Mouse (Mus musculus) intestine, postnatal 0 days (tissue): Measurements from ENCODE around the gene Tob1. TPM values are rescaled to one million over a fixed set of nuclear protein-coding genes. Genes with fewer than 3 reads are reported as not detected.
A peak's percentile ranks its signal among the peaks of the same experiment; 100 is the strongest.

Experiments used
- ATAC-seq: fragments of 200-750 bp; cut with Nextera tagmentation; 2 replicates; pipeline ENCODE4 v1.8.0; 2017; ENCODE audit warnings: mild to moderate bottlenecking, moderate TSS enrichment, moderate library complexity
- H3K27ac ChIP-seq: fragments of 300-500 bp; sonication (generic); 2 replicates; pipeline ENCODE4 v1.5.1; 2014; ENCODE audit warnings: mild to moderate bottlenecking, low read depth, low read length, moderate library complexity
- H3K27me3 ChIP-seq: fragments of 300-500 bp; sonication (generic); replicated peaks from 2 replicates; pipeline ENCODE4 v1.6.1; 2014; ENCODE audit warnings: low read length, mixed read lengths; ENCODE audit not compliant: control insufficient read depth, insufficient read depth
- H3K36me3 ChIP-seq: fragments of 300-500 bp; sonication (generic); 2 replicates; pipeline ENCODE4 v1.6.1; 2014; ENCODE audit warnings: mild to moderate bottlenecking, moderate library complexity; ENCODE audit not compliant: control insufficient read depth, insufficient read depth
- H3K4me1 ChIP-seq: fragments of 300-500 bp; sonication (generic); replicated peaks from 2 replicates; pipeline ENCODE4 v1.6.1; 2014; ENCODE audit warnings: antibody characterized with exemption, low read length, mixed read lengths; ENCODE audit not compliant: control insufficient read depth, insufficient read depth
- H3K4me2 ChIP-seq: fragments of 300-500 bp; sonication (generic); replicated peaks from 2 replicates; pipeline ENCODE4 v1.6.1; 2014; ENCODE audit warnings: low read depth, mild to moderate bottlenecking, moderate library complexity
- H3K4me3 ChIP-seq: fragments of 300-500 bp; sonication (generic); 2 replicates; pipeline ENCODE4 v1.5.1; 2014; ENCODE audit warnings: low read depth, low read length
- H3K9ac ChIP-seq: fragments of 300-500 bp; sonication (generic); 2 replicates; pipeline ENCODE4 v1.6.1; 2014; ENCODE audit warnings: mild to moderate bottlenecking, low read depth, low read length
- H3K9me3 ChIP-seq: fragments of 300-500 bp; sonication (generic); 2 replicates; pipeline ENCODE4 v1.6.1; 2016; ENCODE audit warnings: mixed run types; ENCODE audit not compliant: control insufficient read depth
- CTCF ChIP-seq: sonication (generic); IDR thresholded peaks from 2 replicates; pipeline ENCODE4 v1.5.1; 2016; ENCODE audit warnings: low read depth, mild to moderate bottlenecking, control low read depth, antibody characterized with exemption, moderate library complexity
- WGBS: fragments of 180-500 bp; shearing (Covaris S2); extraction: QIAGEN DNeasy Blood & Tissue Kit; methylation state at CpG from one replicate; pipeline ENCODE4 v1.1.7; 2014; 5-methylcytosine and 5-hydroxymethylcytosine counted together
- polyA plus RNA-seq: library from polyadenylated mRNA; unstranded; fragments of >200 nt; fragmentation: Nextera tagmentation; extraction: Ambion mirVana; gene quantifications from 2 replicates; pipeline ENCODE4 v1.2.1, GENCODE M21; 2015

Tob1 gene
- polyA plus RNA-seq: 69.4 and 71.8 TPM in 2 replicates

DNA sequence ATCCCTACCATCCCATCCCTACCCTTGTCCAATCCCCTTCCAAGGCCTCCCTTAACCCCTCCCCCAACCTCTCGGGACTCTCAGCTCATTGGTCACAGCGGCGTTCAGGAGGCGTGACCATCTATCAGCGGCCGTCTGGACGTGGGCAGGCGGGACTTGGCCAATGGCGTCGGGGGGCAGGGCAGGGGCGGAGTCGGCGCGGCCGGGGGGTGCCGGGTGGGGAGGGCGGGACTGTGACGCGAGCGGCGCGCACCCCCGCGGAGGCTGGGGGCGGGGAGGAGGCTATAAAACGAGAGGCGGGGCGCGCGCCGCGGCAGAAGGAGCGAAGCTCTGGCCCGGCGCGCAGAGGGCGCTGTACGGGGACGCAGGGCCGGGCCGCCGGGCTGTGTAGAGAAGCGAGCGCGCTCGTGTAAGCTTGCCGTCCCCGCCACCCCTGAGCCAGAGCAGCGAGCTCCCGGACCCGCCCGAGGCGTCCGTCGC, at the start of gene Tob1:
Tob1 (plus strand) TSS at position 331 of the 480 bp plus-strand sequence.
- H3K9ac ChIP-seq: peak within 1 kb of the TSS; percentile 100
- peak within 1 kb of the TSS; percentile 93 for H3K4me2 ChIP-seq
- H3K4me3 ChIP-seq: peak within 1 kb of the TSS; percentile 99
- H3K9me3 ChIP-seq: no peaks in the 10 kb centered on the region
- no peaks in the 10 kb centered on the region for H3K27me3 ChIP-seq
- H3K4me1 ChIP-seq: peaks cover 4% of the 10 kb centered on the region
- TF ChIP-seq CTCF: peak; percentile 62
- peak within 1 kb of the TSS; percentile 97 for H3K27ac ChIP-seq
- H3K36me3 ChIP-seq: peaks cover 11% of the 10 kb centered on the region
- ATAC-seq: peak; percentile 93
- WGBS: under 1% methylated on average over 42 of the region's 55 CpGs

DNA sequence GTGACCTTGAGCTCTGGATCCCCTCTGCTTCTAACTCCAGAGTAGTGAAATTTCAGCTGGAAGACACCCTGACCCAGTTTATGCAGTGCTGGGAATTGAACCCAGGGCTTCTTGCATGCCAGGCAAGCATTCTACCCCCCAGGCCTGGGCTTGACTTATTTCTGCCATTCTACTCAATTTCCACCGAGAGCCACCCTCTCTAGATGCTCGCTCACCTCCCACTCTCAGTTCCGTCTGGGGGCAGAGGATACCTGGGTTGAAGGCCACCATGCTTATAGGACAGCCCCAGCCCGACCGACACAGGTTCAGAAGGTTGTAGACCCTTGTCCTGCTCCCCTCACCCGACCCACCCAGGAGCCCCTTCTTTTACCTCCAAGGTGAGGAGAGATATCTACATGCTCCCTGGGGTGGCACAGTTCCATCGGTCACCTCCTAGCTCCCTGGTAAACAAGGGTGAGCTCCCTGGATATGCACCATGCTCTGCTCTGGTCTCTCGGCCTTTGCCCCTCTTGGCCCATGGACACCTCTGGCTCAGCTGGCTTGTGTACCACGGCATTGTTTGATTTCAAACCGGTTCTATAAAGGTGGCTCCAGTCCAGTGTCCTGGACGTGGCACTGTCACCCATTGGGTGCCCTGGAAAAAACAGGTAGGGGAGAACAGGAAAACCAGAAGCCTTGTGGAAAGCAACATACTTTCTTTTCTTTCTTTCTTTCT, 49.2 kb upstream of the Tob1 start:
- no peaks in the 10 kb centered on the region for H3K36me3 ChIP-seq
- H3K27ac ChIP-seq: peak overlapping the region; percentile 95
- ATAC-seq: no peak
- peaks cover 10% of the 10 kb centered on the region; the same call in 1 of the 2 replicates for H3K4me1 ChIP-seq
- no peaks in the 10 kb centered on the region for H3K27me3 ChIP-seq
- WGBS: 74% methylated on average over 11 of the region's 11 CpGs
- H3K4me2 ChIP-seq: peak overlapping the region; percentile 18; the same call in 1 of the 2 replicates
- no peak for TF ChIP-seq CTCF
- 0 out of 2 replicates have a peak overlapping the region, but pooled peaks have one; percentile 38 for H3K9ac ChIP-seq
- no peaks in the 10 kb centered on the region for H3K9me3 ChIP-seq
- H3K4me3 ChIP-seq: no peak overlapping the region

DNA sequence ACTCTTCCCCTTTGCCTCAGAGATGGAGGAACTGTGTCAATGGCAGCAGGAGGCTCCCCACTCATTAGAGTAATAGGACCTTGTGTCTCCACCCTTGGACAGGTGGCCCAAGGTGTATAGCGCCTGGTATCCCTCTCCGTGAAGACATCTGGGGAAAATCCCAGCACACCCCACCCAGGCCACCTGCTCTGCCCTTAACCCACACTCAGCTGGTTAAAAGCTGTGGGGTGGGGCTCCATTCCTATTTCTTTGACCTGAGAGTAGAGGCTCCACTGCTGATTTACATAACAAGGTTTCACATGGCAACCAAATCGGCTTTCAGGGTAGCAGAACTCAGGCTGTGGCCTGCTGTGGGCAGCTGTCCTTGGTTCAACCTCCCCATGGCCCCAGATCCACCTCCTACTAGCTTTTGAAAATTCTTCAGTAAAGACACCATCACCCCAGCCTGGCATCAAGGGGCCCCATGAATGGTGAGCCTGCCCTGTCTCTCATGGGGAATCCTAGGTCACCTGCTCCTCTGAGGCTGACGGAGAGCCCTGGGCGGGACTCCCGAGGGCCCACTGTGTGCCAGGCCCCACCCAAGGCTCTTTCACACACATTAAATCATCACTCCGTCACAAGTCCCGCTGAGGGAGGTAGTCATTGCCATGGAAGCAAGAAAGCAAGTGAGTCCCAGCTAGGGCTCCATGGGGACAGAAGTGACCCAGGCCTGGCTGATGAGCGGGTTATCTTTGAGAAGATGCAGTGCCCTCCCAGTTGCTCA, 48.1 kb upstream of the Tob1 start:
- ATAC-seq: no peak
- peak overlapping the region; percentile 57; the same call in 1 of the 2 replicates for H3K27ac ChIP-seq
- no peak overlapping the region for H3K4me3 ChIP-seq
- no peak overlapping the region for H3K4me2 ChIP-seq
- peaks cover 10% of the 10 kb centered on the region; the same call in 1 of the 2 replicates for H3K4me1 ChIP-seq
- no peaks in the 10 kb centered on the region for H3K27me3 ChIP-seq
- H3K9ac ChIP-seq: no peak overlapping the region
- no peaks in the 10 kb centered on the region for H3K36me3 ChIP-seq
- no peak for TF ChIP-seq CTCF
- 59% methylated on average over 9 of the region's 9 CpGs for WGBS
- H3K9me3 ChIP-seq: no peaks in the 10 kb centered on the region

DNA sequence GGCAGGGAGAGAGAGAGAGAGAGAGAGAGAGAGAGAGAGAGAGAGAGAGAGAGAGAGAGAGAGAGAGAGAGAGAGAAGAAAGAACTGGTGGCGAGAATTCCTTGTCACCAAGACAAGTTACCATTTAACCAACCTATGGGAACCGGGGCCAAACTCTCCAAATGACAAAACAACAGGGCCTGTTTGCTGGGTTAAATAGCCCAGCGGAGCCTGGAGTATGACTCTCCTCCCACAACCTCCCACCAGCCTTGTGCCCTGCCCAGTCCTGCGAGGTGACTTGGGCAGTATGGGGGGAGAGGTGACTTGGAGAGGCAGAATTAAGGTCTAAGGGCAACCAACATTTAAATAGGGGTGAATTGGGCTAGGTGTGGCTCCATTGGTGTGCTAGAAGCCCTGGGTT, 45.5 kb upstream of the Tob1 start:
- ATAC-seq: no peak
- no peak overlapping the region for H3K4me3 ChIP-seq
- H3K4me2 ChIP-seq: no peak overlapping the region
- no peak overlapping the region for H3K9ac ChIP-seq
- no peak for TF ChIP-seq CTCF
- 79% methylated on average over 4 of the region's 4 CpGs for WGBS
- peaks cover 4% of the 10 kb centered on the region; the same call in 1 of the 2 replicates for H3K4me1 ChIP-seq
- H3K27me3 ChIP-seq: no peaks in the 10 kb centered on the region
- no peaks in the 10 kb centered on the region for H3K36me3 ChIP-seq
- H3K27ac ChIP-seq: no peak overlapping the region
- H3K9me3 ChIP-seq: no peaks in the 10 kb centered on the region

DNA sequence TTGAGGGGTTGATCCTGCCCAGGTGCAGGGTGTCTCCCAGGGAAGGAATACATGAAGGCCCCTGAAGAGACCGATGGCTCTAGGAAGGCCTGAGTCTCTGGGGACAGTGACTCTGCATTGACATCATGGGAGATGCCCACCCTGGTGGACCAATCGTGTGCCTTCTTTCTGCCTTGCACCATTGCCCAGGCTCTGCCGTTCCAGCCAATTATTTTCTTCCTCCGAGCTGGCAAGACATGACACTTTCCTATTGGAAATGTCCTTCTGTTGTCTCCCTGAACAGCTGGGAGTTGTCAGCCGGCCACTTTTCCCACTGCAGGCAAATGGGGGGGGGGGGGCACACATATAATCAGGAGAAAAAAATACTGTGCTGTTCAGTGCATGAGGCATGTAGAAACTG, 43.0 kb upstream of the Tob1 start:
- no peak for TF ChIP-seq CTCF
- H3K4me1 ChIP-seq: 0 out of 2 replicates have a peak, but pooled peaks cover 3% of the 10 kb centered on the region
- H3K27me3 ChIP-seq: no peaks in the 10 kb centered on the region
- WGBS: 66% methylated on average over 5 of the region's 5 CpGs
- H3K27ac ChIP-seq: no peak overlapping the region
- no peaks in the 10 kb centered on the region for H3K36me3 ChIP-seq
- no peak overlapping the region for H3K9ac ChIP-seq
- H3K4me3 ChIP-seq: no peak overlapping the region
- no peaks in the 10 kb centered on the region for H3K9me3 ChIP-seq
- no peak for ATAC-seq
- no peak overlapping the region for H3K4me2 ChIP-seq

DNA sequence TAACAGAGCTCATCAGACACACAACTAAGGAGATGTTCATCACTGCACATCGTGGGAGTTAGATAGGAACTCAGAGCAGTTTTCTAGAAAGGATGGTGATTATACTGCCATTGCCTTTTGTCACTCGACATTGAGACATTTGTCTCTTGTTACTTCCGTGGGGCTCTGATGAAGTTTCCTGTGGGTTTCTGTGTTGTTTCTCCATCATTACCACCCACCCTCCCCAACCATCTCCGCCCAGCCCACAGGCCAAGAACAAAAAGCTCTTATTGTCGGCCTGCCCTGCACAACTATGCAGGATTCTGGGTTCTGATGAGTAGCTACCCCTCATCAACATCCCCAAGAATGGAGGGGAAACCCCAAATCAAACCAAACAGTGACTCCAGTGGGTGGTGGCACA, 41.7 kb upstream of the Tob1 start:
- Histone ChIP-seq H3K4me3 (no peak overlapping the region), H3K36me3 (no peaks in the 10 kb centered on the region), H3K9ac (no peak overlapping the region), H3K27me3 (no peaks in the 10 kb centered on the region), H3K4me2 (no peak overlapping the region), H3K4me1 (0 out of 2 replicates have a peak, but pooled peaks cover 3% of the 10 kb centered on the region), H3K9me3 (no peaks in the 10 kb centered on the region), H3K27ac (no peak overlapping the region)
- ATAC-seq: no peak
- no peak for TF ChIP-seq CTCF
- 76% methylated on average over 5 of the region's 5 CpGs for WGBS
